Mouse (Mus musculus) G1E (cell line): Measurements from ENCODE around the gene Dnph1. TPM values are rescaled to one million over a fixed set of nuclear protein-coding genes. Genes with fewer than 3 reads are reported as not detected.

ENCODE experiments used
- ATAC-seq: 2 replicates; pipeline ENCODE4 v1.8.0; 2016; ENCODE audit warnings: mild to moderate bottlenecking; ENCODE audit not compliant: insufficient number of reproducible peaks, poor library complexity, low FRiP score, severe bottlenecking; ENCODE audit errors: extremely low read depth
- DNase-seq: peaks from one replicate; pipeline ENCODE4 v3.0.0; 2012; ENCODE audit warnings: low spot score
- H3K27me3 ChIP-seq: 2 replicates; pipeline ENCODE4 v1.6.1; 2012; ENCODE audit warnings: mild to moderate bottlenecking, low read length, inconsistent platforms; ENCODE audit not compliant: insufficient read depth
- H3K36me3 ChIP-seq: replicated peaks from 2 replicates; pipeline ENCODE3; 2012; ENCODE audit warnings: mild to moderate bottlenecking, inconsistent platforms
- H3K4me1 ChIP-seq: 2 replicates; pipeline ENCODE4 v1.6.1; 2012; ENCODE audit warnings: low read depth, low read length, inconsistent platforms, mixed read lengths; ENCODE audit not compliant: insufficient read depth
- H3K4me3 ChIP-seq: 2 replicates; pipeline ENCODE4 v1.5.1; 2012; ENCODE audit warnings: low read depth, mild to moderate bottlenecking, inconsistent platforms, low read length, moderate library complexity, mixed read lengths
- H3K9me3 ChIP-seq: replicated peaks from 2 replicates; pipeline ENCODE4 v1.6.1; 2012; ENCODE audit warnings: inconsistent platforms
- CTCF ChIP-seq: IDR thresholded peaks from 2 replicates; pipeline ENCODE4 v1.5.1; 2012; ENCODE audit warnings: low read depth, low read length, inconsistent platforms, mixed read lengths
- GATA1 ChIP-seq: IDR thresholded peaks from 2 replicates; pipeline ENCODE4 v1.6.1; 2012; ENCODE audit warnings: borderline replicate concordance, low read length, inconsistent platforms, mixed read lengths
- polyA plus RNA-seq: library from polyadenylated mRNA; stranded (reverse); fragments of >175 nt; gene quantifications from 2 replicates; pipeline ENCODE4 v1.2.3, GENCODE M21; 2012
- total RNA-seq, 2 experiments: library from RNA; stranded (forward) in 1 of 2; stranded (reverse) in 1 of 2; fragments of 200-1000 nt in 1 of 2; fragments of >200 nt in 1 of 2; fragmentation: Nextera tagmentation in 1 of 2; gene quantifications; 2 replicates each; pipeline ENCODE4 v1.2.3; 2014 to 2017

Dnph1 gene
- total and polyA plus RNA-seq, 3 experiments: 24.9 to 38.1 (median 26.0) TPM

DNA sequence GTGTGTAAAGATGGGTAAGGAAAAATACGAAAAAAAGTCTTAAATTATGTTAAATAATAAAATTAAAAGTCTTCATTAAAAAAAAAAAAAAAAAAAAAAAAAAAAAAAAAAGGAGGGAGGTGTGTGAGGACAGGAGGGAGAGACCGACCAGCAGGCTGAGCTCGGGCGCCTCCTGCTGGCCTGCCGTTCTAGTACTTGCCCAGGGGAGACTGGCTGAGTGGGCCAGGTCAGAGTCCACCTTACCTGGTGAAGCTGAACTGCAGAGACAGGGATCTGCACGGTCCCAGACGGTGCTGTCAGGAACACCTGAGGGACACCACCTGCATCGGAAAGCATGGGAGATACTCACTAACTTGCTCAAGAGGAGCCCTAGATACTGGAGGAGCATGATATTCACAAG, 52.7 kb downstream of the Dnph1 start:
- Histone ChIP-seq H3K4me3 (no peak overlapping the region), H3K36me3 (peaks cover 80% of the 10 kb centered on the region), H3K9me3 (no peaks in the 10 kb centered on the region), H3K27me3 (peaks cover 7% of the 10 kb centered on the region; the same call in 1 of the 2 replicates), H3K4me1 (peaks cover 65% of the 10 kb centered on the region)
- no peak for ATAC-seq
- TF ChIP-seq GATA1 (no peak), CTCF (peak; percentile 62)
- DNase-seq: peak; percentile 74

Other genes starting within 250 kb of the Dnph1 start
Only the 20 nearest of the 22 such genes appear.
- 0.38 TPM in 1 of 2 replicates, not detected in the other for gene Lrrc73, start 243.2 kb upstream of the Dnph1 start, total RNA-seq (2014; fragmentation: Nextera tagmentation)
- 0.27 and 0.70 TPM in 2 replicates for gene Lrrc73, start 243.2 kb upstream of the Dnph1 start, total RNA-seq (2017)
- gene Lrrc73, start 243.2 kb upstream of the Dnph1 start, polyA plus RNA-seq: 1.5 and 2.4 TPM in 2 replicates
- gene Tjap1, start 213.7 kb upstream of the Dnph1 start, total RNA-seq (2014; fragmentation: Nextera tagmentation): 35.3 and 48.1 TPM in 2 replicates
- 12.9 and 13.0 TPM in 2 replicates for gene Tjap1, start 213.7 kb upstream of the Dnph1 start, total RNA-seq (2017)
- 110 and 121 TPM in 2 replicates for gene Tjap1, start 213.7 kb upstream of the Dnph1 start, polyA plus RNA-seq
- not detected in 2 replicates for gene Dlk2, start 199.3 kb upstream of the Dnph1 start, total RNA-seq (2014; fragmentation: Nextera tagmentation)
- gene Dlk2, start 199.3 kb upstream of the Dnph1 start, total RNA-seq (2017): 0.22 TPM in 1 of 2 replicates, not detected in the other
- gene Dlk2, start 199.3 kb upstream of the Dnph1 start, polyA plus RNA-seq: not detected in 2 replicates
- gene Abcc10, start 168.4 kb upstream of the Dnph1 start, total RNA-seq (2014; fragmentation: Nextera tagmentation): 8.6 and 9.4 TPM in 2 replicates
- gene Abcc10, start 168.4 kb upstream of the Dnph1 start, total RNA-seq (2017): 3.1 and 3.8 TPM in 2 replicates
- 11.6 and 11.7 TPM in 2 replicates for gene Abcc10, start 168.4 kb upstream of the Dnph1 start, polyA plus RNA-seq
- gene Zfp318, start 113.0 kb upstream of the Dnph1 start, total RNA-seq (2014; fragmentation: Nextera tagmentation): 45.3 and 46.6 TPM in 2 replicates
- gene Zfp318, start 113.0 kb upstream of the Dnph1 start, total RNA-seq (2017): 25.2 and 27.5 TPM in 2 replicates
- gene Zfp318, start 113.0 kb upstream of the Dnph1 start, polyA plus RNA-seq: 3.5 and 4.1 TPM in 2 replicates
- gene Crip3, start 67.8 kb upstream of the Dnph1 start, total RNA-seq (2014; fragmentation: Nextera tagmentation): not detected in 2 replicates
- 0.12 TPM in 1 of 2 replicates, not detected in the other for gene Crip3, start 67.8 kb upstream of the Dnph1 start, total RNA-seq (2017)
- gene Crip3, start 67.8 kb upstream of the Dnph1 start, polyA plus RNA-seq: not detected in 2 replicates
- not detected in 2 replicates for gene Slc22a7, start 58.3 kb upstream of the Dnph1 start, total RNA-seq (2014; fragmentation: Nextera tagmentation)
- gene Slc22a7, start 58.3 kb upstream of the Dnph1 start, total RNA-seq (2017): not detected in 2 replicates
- gene Slc22a7, start 58.3 kb upstream of the Dnph1 start, polyA plus RNA-seq: not detected in 2 replicates
- not detected in 2 replicates for gene Ttbk1, start 9.0 kb upstream of the Dnph1 start, total RNA-seq (2014; fragmentation: Nextera tagmentation)
- gene Ttbk1, start 9.0 kb upstream of the Dnph1 start, total RNA-seq (2017): 0.11 and 0.52 TPM in 2 replicates
- 0.01 TPM in 1 of 2 replicates, not detected in the other for gene Ttbk1, start 9.0 kb upstream of the Dnph1 start, polyA plus RNA-seq
- gene Cul9, start 49.7 kb downstream of the Dnph1 start, total RNA-seq (2014; fragmentation: Nextera tagmentation): 0.24 and 0.45 TPM in 2 replicates
- 0.76 and 0.81 TPM in 2 replicates for gene Cul9, start 49.7 kb downstream of the Dnph1 start, total RNA-seq (2017)
- gene Cul9, start 49.7 kb downstream of the Dnph1 start, polyA plus RNA-seq: 0.66 and 0.70 TPM in 2 replicates
- 52.7 and 60.3 TPM in 2 replicates for gene Srf, start 59.5 kb downstream of the Dnph1 start, total RNA-seq (2014; fragmentation: Nextera tagmentation)
- gene Srf, start 59.5 kb downstream of the Dnph1 start, total RNA-seq (2017): 18.4 and 22.7 TPM in 2 replicates
- 113 and 114 TPM in 2 replicates for gene Srf, start 59.5 kb downstream of the Dnph1 start, polyA plus RNA-seq
- gene Ptk7, start 132.8 kb downstream of the Dnph1 start, total RNA-seq (2014; fragmentation: Nextera tagmentation): not detected in 2 replicates
- 0.05 TPM in 1 of 2 replicates, not detected in the other for gene Ptk7, start 132.8 kb downstream of the Dnph1 start, total RNA-seq (2017)
- 0.01 TPM in 1 of 2 replicates, not detected in the other for gene Ptk7, start 132.8 kb downstream of the Dnph1 start, polyA plus RNA-seq
- gene Klc4, start 149.3 kb downstream of the Dnph1 start, total RNA-seq (2014; fragmentation: Nextera tagmentation): 1.3 and 2.1 TPM in 2 replicates
- 8.9 and 10.2 TPM in 2 replicates for gene Klc4, start 149.3 kb downstream of the Dnph1 start, total RNA-seq (2017)
- 11.7 and 12.3 TPM in 2 replicates for gene Klc4, start 149.3 kb downstream of the Dnph1 start, polyA plus RNA-seq
- 44.7 and 59.4 TPM in 2 replicates for gene Mrpl2, start 149.5 kb downstream of the Dnph1 start, total RNA-seq (2014; fragmentation: Nextera tagmentation)
- gene Mrpl2, start 149.5 kb downstream of the Dnph1 start, total RNA-seq (2017): 76.3 and 107 TPM in 2 replicates
- 853 and 1,060 TPM in 2 replicates for gene Mrpl2, start 149.5 kb downstream of the Dnph1 start, polyA plus RNA-seq
- 44.1 and 47.4 TPM in 2 replicates for gene Cul7, start 153.6 kb downstream of the Dnph1 start, total RNA-seq (2014; fragmentation: Nextera tagmentation)
- gene Cul7, start 153.6 kb downstream of the Dnph1 start, total RNA-seq (2017): 27.4 and 30.0 TPM in 2 replicates
- 136 and 142 TPM in 2 replicates for gene Cul7, start 153.6 kb downstream of the Dnph1 start, polyA plus RNA-seq
- gene Rrp36, start 177.6 kb downstream of the Dnph1 start, total RNA-seq (2014; fragmentation: Nextera tagmentation): 12.2 and 13.2 TPM in 2 replicates
- gene Rrp36, start 177.6 kb downstream of the Dnph1 start, total RNA-seq (2017): 48.0 and 67.2 TPM in 2 replicates
- 39.0 and 45.0 TPM in 2 replicates for gene Rrp36, start 177.6 kb downstream of the Dnph1 start, polyA plus RNA-seq
- gene Mea1, start 182.1 kb downstream of the Dnph1 start, total RNA-seq (2014; fragmentation: Nextera tagmentation): 37.1 and 42.4 TPM in 2 replicates
- gene Mea1, start 182.1 kb downstream of the Dnph1 start, total RNA-seq (2017): 79.5 and 83.8 TPM in 2 replicates
- gene Mea1, start 182.1 kb downstream of the Dnph1 start, polyA plus RNA-seq: 84.7 and 105 TPM in 2 replicates
- 70.1 and 79.1 TPM in 2 replicates for gene Klhdc3, start 184.2 kb downstream of the Dnph1 start, total RNA-seq (2014; fragmentation: Nextera tagmentation)
- gene Klhdc3, start 184.2 kb downstream of the Dnph1 start, total RNA-seq (2017): 21.0 and 26.0 TPM in 2 replicates
- gene Klhdc3, start 184.2 kb downstream of the Dnph1 start, polyA plus RNA-seq: 221 and 297 TPM in 2 replicates
- gene Ppp2r5d, start 208.4 kb downstream of the Dnph1 start, total RNA-seq (2014; fragmentation: Nextera tagmentation): 55.2 and 56.6 TPM in 2 replicates
- 33.9 and 40.1 TPM in 2 replicates for gene Ppp2r5d, start 208.4 kb downstream of the Dnph1 start, total RNA-seq (2017)
- gene Ppp2r5d, start 208.4 kb downstream of the Dnph1 start, polyA plus RNA-seq: 78.5 and 83.4 TPM in 2 replicates
- gene Pex6, start 214.8 kb downstream of the Dnph1 start, total RNA-seq (2014; fragmentation: Nextera tagmentation): 19.8 and 22.1 TPM in 2 replicates
- 14.3 and 17.3 TPM in 2 replicates for gene Pex6, start 214.8 kb downstream of the Dnph1 start, total RNA-seq (2017)
- gene Pex6, start 214.8 kb downstream of the Dnph1 start, polyA plus RNA-seq: 52.6 and 56.0 TPM in 2 replicates
- not detected in 2 replicates for gene Gnmt, start 232.5 kb downstream of the Dnph1 start, total RNA-seq (2014; fragmentation: Nextera tagmentation)
- 0.52 TPM in 1 of 2 replicates, not detected in the other for gene Gnmt, start 232.5 kb downstream of the Dnph1 start, total RNA-seq (2017)
- gene Gnmt, start 232.5 kb downstream of the Dnph1 start, polyA plus RNA-seq: 0.17 TPM in 1 of 2 replicates, not detected in the other